Mouse (Mus musculus) frontal cortex, postnatal 36 days (tissue): ENCODE results near the gene Ankrd12.
A peak's percentile ranks its signal among the peaks of the same experiment; 100 is the strongest.

Experiments
- DNase-seq, 2 experiments: peaks; one replicate each; pipeline ENCODE4 v3.0.0; 2022; ENCODE audit warnings: low spot score in 2 of 2

Gene Ankrd12

GRCm38 (mm10) chr17:65967751-65968150, 109.1 kb downstream of the Ankrd12 start:
- DNase-seq, result no peak

DNA sequence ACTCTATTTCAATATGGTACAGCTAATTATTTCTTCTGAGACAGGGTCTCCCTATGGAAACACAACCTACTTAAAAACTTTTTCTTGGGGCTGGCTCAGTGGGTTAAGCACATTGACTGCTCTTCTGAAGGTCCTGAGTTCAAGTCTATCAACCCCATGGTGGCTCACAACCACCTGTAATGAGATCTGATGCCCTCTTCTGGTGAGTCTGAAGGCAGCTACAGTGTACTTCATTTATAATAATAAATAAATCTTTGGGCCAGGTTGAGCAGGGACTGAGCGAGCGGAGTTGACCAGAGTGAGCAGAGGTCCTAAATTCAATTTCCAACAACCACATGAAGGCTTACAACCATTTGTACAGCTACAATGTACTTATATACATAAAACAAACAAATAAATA, 114.6 kb downstream of the Ankrd12 start:
- no peak for DNase-seq

- DNase-seq, result peak in 1 of 2 experiments; percentile 19
Measured at GRCm38 (mm10) chr17:65961606-65962136, 115.2 kb downstream of the Ankrd12 start.

DNA sequence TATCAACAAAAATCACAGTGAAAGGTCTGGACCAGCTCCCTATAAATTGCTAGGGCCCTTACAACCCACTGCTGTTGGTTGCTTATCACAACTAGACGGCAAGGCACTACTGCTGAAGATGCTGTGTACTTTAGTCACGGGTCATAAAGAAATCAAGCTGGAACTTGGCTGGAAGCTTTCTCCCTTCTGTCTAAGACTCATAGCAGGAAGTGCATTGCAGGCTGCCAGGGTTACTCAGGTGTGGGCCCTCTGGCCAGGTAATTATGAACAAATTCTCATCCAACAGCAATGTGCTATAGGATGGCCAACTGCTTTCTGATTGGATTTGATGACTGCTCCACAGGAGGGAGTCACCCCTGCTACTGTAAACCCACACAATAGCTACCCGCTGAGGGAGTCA, 117.9 kb downstream of the Ankrd12 start:
- no peak for DNase-seq

DNA sequence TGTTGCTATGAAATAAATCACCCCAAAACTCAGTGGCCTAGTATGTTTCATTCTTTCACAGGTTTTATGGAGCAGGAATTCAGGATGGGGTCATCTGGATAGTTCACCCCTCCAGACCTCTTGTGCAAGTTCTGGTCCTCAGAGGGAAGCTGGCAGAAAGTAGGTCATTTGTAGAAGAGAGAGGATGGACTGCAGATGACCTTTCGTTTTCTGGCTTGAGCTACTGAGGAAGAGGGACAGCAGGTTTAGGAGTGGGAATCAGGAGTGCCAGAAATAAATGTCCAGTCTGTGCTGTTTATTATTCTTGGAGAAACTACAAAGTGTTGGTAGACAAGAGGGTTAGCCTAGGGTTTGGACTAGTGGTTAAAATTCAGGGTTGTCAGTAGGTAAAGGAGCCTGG, 118.5 kb downstream of the Ankrd12 start:
- no peak for DNase-seq

GRCm38 (mm10) chr17:65957782-65958325, 119.0 kb downstream of the Ankrd12 start:
- DNase-seq, result no peak

DNA sequence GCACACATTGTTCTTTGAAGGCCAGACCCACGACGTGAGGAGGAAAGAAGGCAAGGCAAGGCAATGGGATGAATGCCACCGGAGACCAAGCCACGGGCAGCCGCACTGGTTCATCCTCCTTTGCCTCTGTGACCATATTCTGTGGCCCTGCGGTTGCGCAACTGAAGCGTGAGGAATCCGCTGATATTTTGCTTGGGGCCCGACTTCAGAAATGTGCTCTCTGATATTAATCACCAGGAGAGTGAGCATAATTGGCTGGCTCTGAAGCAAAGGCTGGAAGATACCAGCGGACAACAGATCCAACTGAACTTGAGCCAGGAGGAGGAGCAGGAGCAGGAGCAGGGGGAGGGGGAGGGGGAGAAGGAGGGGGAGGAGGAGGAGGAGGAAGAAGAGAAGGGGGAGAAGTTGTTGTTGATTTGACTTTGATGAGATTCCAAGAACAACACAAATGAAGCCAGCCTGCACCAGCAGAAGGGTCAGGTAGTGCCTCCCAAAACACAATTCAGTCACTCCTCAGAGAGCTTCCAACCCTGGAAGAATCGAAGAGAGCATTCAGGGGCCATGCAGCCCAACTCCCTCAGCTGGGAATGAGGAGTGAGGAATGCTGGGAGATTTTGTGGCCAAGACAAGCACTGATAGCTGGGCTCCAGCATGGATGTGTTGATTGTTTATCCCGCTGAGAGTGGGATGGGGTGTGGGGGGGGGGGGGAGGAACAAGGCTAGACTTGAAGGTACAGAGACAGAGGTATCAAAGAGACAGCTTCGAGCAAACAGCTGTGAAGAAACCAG, 119.7 kb downstream of the Ankrd12 start:
- no peak for DNase-seq

GRCm38 (mm10) chr17:65956140-65956539, 120.7 kb downstream of the Ankrd12 start:
- DNase-seq, result no peak

- DNase-seq, result no peak
Measured at GRCm38 (mm10) chr17:65953959-65954358, 122.9 kb downstream of the Ankrd12 start.

DNA sequence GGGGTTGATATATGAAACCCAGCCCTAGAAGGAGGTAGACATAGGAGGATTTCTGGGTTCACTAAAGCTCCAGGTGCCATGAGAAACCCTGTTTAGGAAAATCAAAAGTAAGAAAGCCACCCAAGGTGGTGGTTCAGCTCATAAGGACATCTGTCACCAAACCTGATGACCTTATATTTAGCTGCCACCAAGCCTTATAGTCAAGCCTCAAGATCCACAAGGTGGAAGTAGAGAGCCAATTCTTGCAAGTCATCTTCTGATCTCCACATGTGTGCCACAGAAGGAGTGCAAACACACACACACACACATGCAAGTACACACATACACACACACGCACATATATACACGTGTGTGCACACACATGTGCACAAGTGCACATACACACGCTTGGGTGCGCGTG, 124.8 kb downstream of the Ankrd12 start:
- no peak for DNase-seq

GRCm38 (mm10) chr17:65950622-65951404, 126.1 kb downstream of the Ankrd12 start, which contains the start of gene Twsg1:
TSS of gene Twsg1 (minus strand) at chr17:65951226.
- DNase-seq, result peak; percentile 87 to 91

GRCm38 (mm10) chr17:65950183-65950582, 126.7 kb downstream of the Ankrd12 start:
- DNase-seq, result no peak

- no peak for DNase-seq
Measured at GRCm38 (mm10) chr17:65947307-65947706, 129.6 kb downstream of the Ankrd12 start.

DNA sequence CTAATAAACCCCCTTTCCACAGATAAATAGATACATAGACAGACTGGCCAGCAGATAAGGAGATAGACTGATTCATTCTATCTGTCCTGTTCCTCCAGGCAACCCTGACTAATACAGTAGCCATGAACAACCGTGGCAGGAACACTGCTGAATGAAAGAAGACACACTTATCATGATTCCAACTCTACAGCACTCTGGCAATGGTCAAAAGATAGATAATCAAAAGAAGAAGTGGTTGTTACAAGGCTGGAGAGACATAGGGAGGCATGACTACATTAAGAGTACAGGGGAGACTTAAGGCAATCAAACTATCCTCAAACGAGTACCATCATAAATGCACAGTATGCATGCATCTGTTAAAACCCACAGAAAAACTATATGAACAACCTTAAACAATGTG, 131.5 kb downstream of the Ankrd12 start:
- no peak for DNase-seq

- no peak for DNase-seq
Measured at GRCm38 (mm10) chr17:65942394-65942793, 134.5 kb downstream of the Ankrd12 start.

GRCm38 (mm10) chr17:65941275-65941674, 135.6 kb downstream of the Ankrd12 start:
- DNase-seq, result no peak

- no peak for DNase-seq
Measured at GRCm38 (mm10) chr17:65940221-65940620, 136.7 kb downstream of the Ankrd12 start.

DNA sequence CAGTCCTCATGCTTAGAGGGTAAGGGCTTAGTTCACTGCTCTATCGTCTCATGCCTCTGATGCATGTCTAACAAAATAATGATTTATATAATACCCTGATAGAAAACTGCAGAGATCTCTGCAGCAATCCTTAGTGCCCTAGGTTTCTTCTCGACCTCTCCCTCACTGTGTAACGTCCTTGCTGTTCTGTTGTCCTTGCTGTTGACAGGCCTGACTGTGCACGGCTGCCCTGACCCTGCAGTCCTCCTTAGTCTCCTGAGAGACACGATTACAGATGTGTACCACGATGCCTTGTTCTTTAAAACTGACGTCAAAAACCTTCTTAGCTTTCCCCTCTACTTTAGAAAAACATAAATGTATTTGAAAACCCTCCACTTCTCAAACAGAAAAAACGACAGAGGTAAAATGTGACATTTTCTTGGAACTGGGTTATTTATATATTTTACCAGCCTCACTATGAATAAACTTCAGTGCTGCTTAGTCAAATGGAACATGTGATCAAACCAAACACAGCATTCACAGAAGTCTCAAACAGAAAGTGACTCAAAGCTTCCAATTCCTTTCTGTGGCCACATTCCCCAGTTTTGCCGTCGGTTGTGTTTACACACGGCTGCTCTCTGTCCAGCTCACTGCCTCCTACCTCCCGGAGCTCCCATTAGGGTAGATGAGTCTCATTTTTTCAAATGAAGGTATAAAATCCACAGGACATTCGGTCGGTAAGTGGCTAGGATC, 137.3 kb downstream of the Ankrd12 start:
- DNase-seq, result no peak

- no peak for DNase-seq
Measured at GRCm38 (mm10) chr17:65937671-65938070, 139.2 kb downstream of the Ankrd12 start.

GRCm38 (mm10) chr17:65933741-65934140, 143.1 kb downstream of the Ankrd12 start:
- no peak for DNase-seq

DNA sequence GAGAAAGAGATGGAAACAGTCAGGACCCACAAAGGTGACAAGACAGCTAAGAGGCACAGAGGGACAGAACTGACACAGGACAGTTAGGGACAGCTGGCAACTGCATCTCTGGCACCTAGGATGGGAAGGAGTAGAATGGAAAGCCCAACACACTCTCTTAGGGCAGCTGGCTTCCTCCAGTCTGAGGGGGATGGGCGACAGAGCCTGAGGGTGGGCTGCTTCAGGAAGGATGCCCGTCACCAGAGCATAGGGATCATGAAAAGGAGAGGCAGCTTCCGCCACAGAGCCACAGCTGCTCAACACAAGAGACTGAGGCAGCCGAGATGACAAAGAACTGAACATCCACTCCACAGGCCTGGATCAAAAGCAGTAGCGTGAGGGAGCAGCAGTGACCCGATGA, 145.4 kb downstream of the Ankrd12 start:
- no peak for DNase-seq

GRCm38 (mm10) chr17:65930960-65931359, 145.9 kb downstream of the Ankrd12 start:
- peak; percentile 62 to 79 for DNase-seq
